Mouse (Mus musculus) heart, adult 2 months (tissue): ENCODE results near the gene Mrps35. TPM values are rescaled to one million over a fixed set of nuclear protein-coding genes. Genes with fewer than 3 reads are reported as not detected.

Source experiments
- DNase-seq, 2 experiments: peaks; one replicate each; pipeline ENCODE4 v3.0.0; 2021
- H3K27ac ChIP-seq: fragments of 200-600 bp; 2 replicates; pipeline ENCODE4 v1.8.1; 2022
- H3K27me3 ChIP-seq: fragments of 200-500 bp; 2 replicates; pipeline ENCODE4 v1.6.1; 2012; ENCODE audit warnings: mild to moderate bottlenecking, low read length, inconsistent platforms, mixed read lengths; ENCODE audit not compliant: control insufficient read depth, insufficient read depth
- H3K36me3 ChIP-seq: fragments of 200-500 bp; 2 replicates; pipeline ENCODE4 v1.6.1; 2012; ENCODE audit warnings: low read length, inconsistent platforms; ENCODE audit not compliant: control insufficient read depth, insufficient read depth
- H3K4me1 ChIP-seq: fragments of 200-500 bp; 2 replicates; pipeline ENCODE4 v1.6.1; 2011; ENCODE audit warnings: low read length; ENCODE audit not compliant: control insufficient read depth, insufficient read depth
- H3K4me3 ChIP-seq: fragments of 200-600 bp; 2 replicates; pipeline ENCODE4 v1.8.1; 2022
- H3K79me2 ChIP-seq: fragments of 200-500 bp; replicated peaks from 2 replicates; pipeline ENCODE4 v1.6.1; 2012; ENCODE audit warnings: mild to moderate bottlenecking, inconsistent platforms, low read length, moderate library complexity, mixed read lengths; ENCODE audit not compliant: control insufficient read depth, insufficient read depth
- H3K9ac ChIP-seq: fragments of 200-500 bp; 2 replicates; pipeline ENCODE4 v1.6.1; 2012; ENCODE audit warnings: low read depth, mild to moderate bottlenecking, control low read depth, inconsistent platforms, low read length, mixed read lengths
- CTCF ChIP-seq: fragments of 200-600 bp; IDR thresholded peaks from 2 replicates; pipeline ENCODE4 v1.8.1; 2022; ENCODE audit warnings: antibody characterized with exemption, mild to moderate bottlenecking, moderate library complexity
- EP300 ChIP-seq: fragments of 200-500 bp; IDR thresholded peaks from 2 replicates; pipeline ENCODE4 v1.6.1; 2011; ENCODE audit warnings: low read depth, low read length, control low read depth; ENCODE audit not compliant: insufficient read depth
- POLR2A ChIP-seq: fragments of 200-500 bp; IDR thresholded peaks from 2 replicates; pipeline ENCODE4 v1.6.1; 2011; ENCODE audit warnings: mild to moderate bottlenecking, low read depth, low read length, control low read depth; ENCODE audit not compliant: insufficient read depth
- WGBS: fragments of 180-500 bp; shearing (Covaris S2); methylation state at CpG from one replicate; pipeline ENCODE4 v1.1.7; 2018; 5-methylcytosine and 5-hydroxymethylcytosine counted together
- intact Hi-C: fragments of 180-260 bp; cut with DNase I; formaldehyde crosslinking; loops from one replicate; pipeline ENCODE4 v1.15.1; 2025
- polyA plus RNA-seq: library from polyadenylated mRNA; depleted of rRNA; stranded (reverse); fragments of >200 nt; gene quantifications from 2 replicates; pipeline ENCODE4 v1.2.3, GENCODE M21; 2012
- total RNA-seq, 2 experiments: library from RNA; stranded (reverse); gene quantifications; 2 replicates each; pipeline ENCODE4 v1.2.3; 2021

Mrps35 gene
- total and polyA plus RNA-seq, 3 experiments: 28.7 to 170 (median 168) TPM

GRCm38 (mm10) chr6:147011555-147011954 lies 31.0 kb upstream of the Mrps35 start:
- peak overlapping the region; percentile 51 for H3K27ac ChIP-seq
- no peak for DNase-seq
- H3K36me3 ChIP-seq: no peaks in the 10 kb centered on the region; the same call in 1 of the 2 replicates
- H3K4me1 ChIP-seq: 0 out of 2 replicates have a peak, but pooled peaks cover 1% of the 10 kb centered on the region
- WGBS: 53% methylated on average over 6 of the region's 6 CpGs
- intact Hi-C loops: loop anchor here (5.0 to 10.0 kb wide), 2 partner anchors 91 to 803 kb away; no protein-coding TSS in a partner anchor
- no peaks in the 10 kb centered on the region for H3K27me3 ChIP-seq
- TF ChIP-seq CTCF: no peak
- no peak for TF ChIP-seq POLR2A
- TF ChIP-seq EP300: no peak
- H3K4me3 ChIP-seq: no peak overlapping the region
- peak overlapping the region; percentile 4; the same call in 1 of the 2 replicates for H3K9ac ChIP-seq
- no peaks in the 10 kb centered on the region for H3K79me2 ChIP-seq

GRCm38 (mm10) chr6:147011977-147012376 lies 30.6 kb upstream of the Mrps35 start:
- TF ChIP-seq EP300: no peak
- no peak for TF ChIP-seq CTCF
- no peak for TF ChIP-seq POLR2A
- DNase-seq: no peak
- WGBS: 68% methylated on average over 6 of the region's 6 CpGs
- intact Hi-C loops: loop anchor here (5.0 to 10.0 kb wide), 2 partner anchors 90 to 803 kb away; no protein-coding TSS in a partner anchor
- Histone ChIP-seq H3K4me1 (0 out of 2 replicates have a peak, but pooled peaks cover 1% of the 10 kb centered on the region), H3K27ac (peak overlapping the region; percentile 51), H3K9ac (no peak overlapping the region), H3K79me2 (no peaks in the 10 kb centered on the region), H3K4me3 (no peak overlapping the region), H3K36me3 (no peaks in the 10 kb centered on the region; the same call in 1 of the 2 replicates), H3K27me3 (no peaks in the 10 kb centered on the region)

- WGBS: 81% methylated on average over 1 of the region's 1 CpGs
- Histone ChIP-seq H3K27me3 (no peaks in the 10 kb centered on the region), H3K9ac (no peak overlapping the region), H3K79me2 (no peaks in the 10 kb centered on the region), H3K27ac (no peak overlapping the region), H3K4me1 (0 out of 2 replicates have a peak, but pooled peaks cover 1% of the 10 kb centered on the region), H3K36me3 (no peaks in the 10 kb centered on the region; the same call in 1 of the 2 replicates), H3K4me3 (no peak overlapping the region)
- intact Hi-C loops: loop anchor here (5.0 to 10.0 kb wide), 2 partner anchors 89 to 801 kb away; no protein-coding TSS in a partner anchor
- peak; percentile 52 for TF ChIP-seq CTCF
- TF ChIP-seq POLR2A: no peak
- no peak for DNase-seq
Observed at GRCm38 (mm10) chr6:147013546-147013945, 29.0 kb upstream of the Mrps35 start.

GRCm38 (mm10) chr6:147017906-147018305 lies 24.7 kb upstream of the Mrps35 start:
- H3K9ac ChIP-seq: no peak overlapping the region
- H3K4me1 ChIP-seq: no peaks in the 10 kb centered on the region
- H3K4me3 ChIP-seq: no peak overlapping the region
- H3K27ac ChIP-seq: no peak overlapping the region
- no peaks in the 10 kb centered on the region; the same call in 1 of the 2 replicates for H3K36me3 ChIP-seq
- DNase-seq: no peak
- no peak for TF ChIP-seq EP300
- TF ChIP-seq CTCF: no peak
- TF ChIP-seq POLR2A: no peak
- H3K79me2 ChIP-seq: no peaks in the 10 kb centered on the region
- intact Hi-C loops: loop anchor here (10.0 kb wide), 1 partner anchor 797 kb away; no protein-coding TSS in a partner anchor
- WGBS: 89% methylated on average over 4 of the region's 4 CpGs
- H3K27me3 ChIP-seq: no peaks in the 10 kb centered on the region

GRCm38 (mm10) chr6:147018364-147018763 lies 24.2 kb upstream of the Mrps35 start:
- H3K4me3 ChIP-seq: no peak overlapping the region
- no peaks in the 10 kb centered on the region for H3K27me3 ChIP-seq
- intact Hi-C loops: loop anchor here (10.0 kb wide), 1 partner anchor 796 kb away; no protein-coding TSS in a partner anchor
- no peaks in the 10 kb centered on the region for H3K79me2 ChIP-seq
- DNase-seq: no peak
- H3K27ac ChIP-seq: no peak overlapping the region
- WGBS: 98% methylated on average over 5 of the region's 5 CpGs
- H3K9ac ChIP-seq: no peak overlapping the region
- peaks cover 2% of the 10 kb centered on the region for H3K4me1 ChIP-seq
- TF ChIP-seq CTCF: no peak
- no peak for TF ChIP-seq EP300
- TF ChIP-seq POLR2A: no peak
- no peaks in the 10 kb centered on the region; the same call in 1 of the 2 replicates for H3K36me3 ChIP-seq

- Histone ChIP-seq H3K4me3 (no peak overlapping the region), H3K9ac (no peak overlapping the region), H3K27ac (no peak overlapping the region), H3K27me3 (no peaks in the 10 kb centered on the region), H3K79me2 (no peaks in the 10 kb centered on the region), H3K4me1 (peaks cover 2% of the 10 kb centered on the region), H3K36me3 (no peaks in the 10 kb centered on the region; the same call in none of the 2 replicates)
- WGBS: 97% methylated on average over 5 of the region's 5 CpGs
- no peak for TF ChIP-seq POLR2A
- TF ChIP-seq CTCF: no peak
- TF ChIP-seq EP300: no peak
- DNase-seq: no peak
- intact Hi-C loops: loop anchor here (5.0 kb wide), 1 partner anchor 36 kb away; no protein-coding TSS in a partner anchor
Observed at GRCm38 (mm10) chr6:147021181-147021580, 21.4 kb upstream of the Mrps35 start.
